Mouse (Mus musculus): Measurements from ENCODE around the gene Gabrb1. TPM values are rescaled to one million over a fixed set of nuclear protein-coding genes. Genes with fewer than 3 reads are reported as not detected.
A peak's percentile ranks its signal among the peaks of the same experiment; 100 is the strongest.

The Gabrb1 gene
- polyA plus RNA-seq, 1 experiment from 2014 or later = 42.1 TPM

DNA sequence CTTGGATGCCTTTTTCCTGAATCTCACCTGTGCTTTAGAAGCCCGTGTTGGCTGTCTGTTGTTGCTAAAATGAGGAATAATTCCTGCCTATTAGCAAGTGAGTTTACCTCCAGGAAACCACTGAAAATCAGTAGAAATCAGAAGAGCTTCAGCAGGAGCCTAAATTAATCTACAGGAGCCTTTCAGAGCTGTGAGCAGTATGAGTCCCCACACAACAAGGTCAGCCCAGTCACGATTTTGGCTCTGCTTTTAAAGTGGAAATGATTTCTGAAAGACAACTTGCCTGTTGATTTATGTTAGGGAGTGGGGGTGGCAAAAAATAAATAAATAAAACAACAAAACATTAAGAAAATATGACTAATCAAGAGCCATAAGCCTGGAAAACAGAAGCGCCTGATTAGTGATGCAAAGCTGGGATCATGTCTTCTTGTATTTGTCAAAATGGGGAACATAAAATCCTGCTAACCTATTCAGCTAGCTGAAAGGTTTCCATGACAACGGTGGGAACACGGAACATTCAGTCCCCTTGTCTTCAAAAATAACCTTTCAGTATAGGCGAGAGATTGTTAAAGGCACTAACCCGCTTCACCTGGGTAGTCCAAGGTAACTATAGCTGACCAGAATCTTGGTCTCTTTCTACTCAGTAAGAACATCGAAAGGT lies 312.4 kb downstream of the Gabrb1 start:
- 0 out of 2 replicates have a peak overlapping the region, but pooled peaks have one; percentile 48 for H3K27ac ChIP-seq (ENCODE audit: low read depth, low read length)
- H3K4me3 ChIP-seq (ENCODE audit: low read length) = no peak overlapping the region
- H3K4me1 ChIP-seq (ENCODE audit: control insufficient read depth, insufficient read depth, low read depth, low read length) = peaks cover 8% of the 10 kb centered on the region
- H3K9ac ChIP-seq (ENCODE audit: low read depth, low read length) = no peak overlapping the region
- H3K9me3 ChIP-seq (ENCODE audit: control insufficient read depth, low read length) = no peaks in the 10 kb centered on the region
- H3K4me2 ChIP-seq (ENCODE audit: low read length) = no peak overlapping the region
- 48% methylated on average over 8 of the region's 8 CpGs for WGBS
- peak; percentile 49; the same call in 1 of the 2 replicates for ATAC-seq
- no peaks in the 10 kb centered on the region for H3K27me3 ChIP-seq (replicated peaks; ENCODE audit: control insufficient read depth, insufficient read depth, low read length)
- H3K36me3 ChIP-seq (ENCODE audit: control insufficient read depth, insufficient read depth, low read length) = no peaks in the 10 kb centered on the region

DNA sequence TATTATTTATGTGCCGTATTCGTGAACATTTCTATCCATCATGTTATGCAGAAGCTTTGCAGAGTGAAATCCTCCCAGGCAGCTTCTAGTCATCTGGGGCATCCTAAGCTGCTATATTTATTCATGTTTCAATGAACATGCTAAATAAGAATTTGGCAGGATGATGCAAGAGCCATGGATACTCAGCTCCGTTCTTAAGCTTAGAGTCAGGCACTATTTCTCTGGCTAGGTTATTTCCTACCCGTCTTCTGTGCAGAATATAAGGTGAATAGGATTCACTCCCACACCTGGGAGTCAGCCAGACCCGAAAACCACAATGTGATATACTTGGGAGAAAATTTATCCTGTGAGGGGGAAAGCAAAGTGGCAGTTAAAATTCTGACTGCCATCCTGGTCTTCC lies 314.9 kb downstream of the Gabrb1 start:
- 63% methylated on average over 5 of the region's 5 CpGs for WGBS
- Histone ChIP-seq H3K9me3 (ENCODE audit: control insufficient read depth, low read length) (no peaks in the 10 kb centered on the region), H3K27ac (ENCODE audit: low read depth, low read length) (peak overlapping the region; percentile 17; the same call in 1 of the 2 replicates), H3K4me1 (ENCODE audit: control insufficient read depth, insufficient read depth, low read depth, low read length) (peaks cover 15% of the 10 kb centered on the region), H3K4me3 (ENCODE audit: low read length) (no peak overlapping the region), H3K4me2 (ENCODE audit: low read length) (no peak overlapping the region), H3K36me3 (ENCODE audit: control insufficient read depth, insufficient read depth, low read length) (no peaks in the 10 kb centered on the region), H3K9ac (ENCODE audit: low read depth, low read length) (no peak overlapping the region), H3K27me3 (replicated peaks; ENCODE audit: control insufficient read depth, insufficient read depth, low read length) (no peaks in the 10 kb centered on the region)
- ATAC-seq = no peak

DNA sequence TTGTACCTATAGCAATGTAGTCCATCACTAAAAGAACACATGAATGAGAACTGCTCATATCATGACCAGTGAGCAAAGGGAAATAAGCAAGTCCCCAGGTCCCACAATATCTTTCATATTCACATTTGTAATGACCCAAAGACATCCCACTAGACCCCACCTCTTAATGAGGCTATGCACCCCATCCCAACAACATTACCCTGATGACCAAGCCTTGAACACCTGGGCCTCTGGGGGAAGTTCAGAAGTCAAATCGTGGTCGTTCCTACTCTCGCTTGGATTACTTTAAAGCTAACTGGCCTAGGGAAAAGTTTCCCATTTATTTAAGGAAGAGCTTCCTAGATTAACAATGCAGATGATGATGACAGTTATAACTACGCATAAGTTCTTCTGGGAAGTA lies 318.2 kb downstream of the Gabrb1 start:
- WGBS = 46% methylated on average over 4 of the region's 4 CpGs
- no peaks in the 10 kb centered on the region for H3K9me3 ChIP-seq (ENCODE audit: control insufficient read depth, low read length)
- H3K4me2 ChIP-seq (ENCODE audit: low read length) = no peak overlapping the region
- no peak overlapping the region for H3K9ac ChIP-seq (ENCODE audit: low read depth, low read length)
- no peaks in the 10 kb centered on the region for H3K36me3 ChIP-seq (ENCODE audit: control insufficient read depth, insufficient read depth, low read length)
- H3K4me3 ChIP-seq (ENCODE audit: low read length) = no peak overlapping the region
- peak overlapping the region; percentile 30 for H3K27ac ChIP-seq (ENCODE audit: low read depth, low read length)
- no peaks in the 10 kb centered on the region for H3K27me3 ChIP-seq (replicated peaks; ENCODE audit: control insufficient read depth, insufficient read depth, low read length)
- ATAC-seq = peak; percentile 32
- H3K4me1 ChIP-seq (ENCODE audit: control insufficient read depth, insufficient read depth, low read depth, low read length) = peaks cover 8% of the 10 kb centered on the region

DNA sequence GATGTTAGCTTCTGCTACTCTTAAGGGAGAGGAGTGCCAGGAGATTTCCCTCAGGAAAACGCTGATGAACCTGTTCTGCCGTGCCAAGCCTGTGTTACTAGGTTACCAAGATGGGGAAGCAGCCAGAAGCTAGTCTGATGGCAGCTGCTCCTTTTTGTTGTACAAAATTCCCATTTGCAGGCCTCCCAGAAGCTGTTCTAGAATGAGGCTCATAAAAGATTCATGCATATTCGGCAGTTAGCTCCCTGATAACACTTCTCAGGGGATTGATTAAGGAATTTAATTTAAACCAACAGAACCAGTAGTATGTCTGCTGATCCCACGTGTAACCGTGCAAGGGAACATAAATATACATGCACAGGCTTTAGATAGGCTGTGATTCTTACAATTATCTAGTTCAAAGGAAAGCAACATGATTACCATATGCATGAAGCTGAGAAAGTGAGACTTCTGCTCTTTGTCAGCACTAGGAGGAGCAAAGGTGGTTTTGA lies 318.7 kb downstream of the Gabrb1 start:
- Histone ChIP-seq H3K27me3 (replicated peaks; ENCODE audit: control insufficient read depth, insufficient read depth, low read length) (no peaks in the 10 kb centered on the region), H3K4me2 (ENCODE audit: low read length) (peak overlapping the region; percentile 23; the same call in 1 of the 2 replicates), H3K36me3 (ENCODE audit: control insufficient read depth, insufficient read depth, low read length) (no peaks in the 10 kb centered on the region), H3K4me1 (ENCODE audit: control insufficient read depth, insufficient read depth, low read depth, low read length) (peaks cover 8% of the 10 kb centered on the region), H3K9me3 (ENCODE audit: control insufficient read depth, low read length) (no peaks in the 10 kb centered on the region), H3K9ac (ENCODE audit: low read depth, low read length) (no peak overlapping the region), H3K27ac (ENCODE audit: low read depth, low read length) (peak overlapping the region; percentile 30), H3K4me3 (ENCODE audit: low read length) (no peak overlapping the region)
- ATAC-seq = peak; percentile 95
- 14% methylated on average over 5 of the region's 5 CpGs for WGBS

DNA sequence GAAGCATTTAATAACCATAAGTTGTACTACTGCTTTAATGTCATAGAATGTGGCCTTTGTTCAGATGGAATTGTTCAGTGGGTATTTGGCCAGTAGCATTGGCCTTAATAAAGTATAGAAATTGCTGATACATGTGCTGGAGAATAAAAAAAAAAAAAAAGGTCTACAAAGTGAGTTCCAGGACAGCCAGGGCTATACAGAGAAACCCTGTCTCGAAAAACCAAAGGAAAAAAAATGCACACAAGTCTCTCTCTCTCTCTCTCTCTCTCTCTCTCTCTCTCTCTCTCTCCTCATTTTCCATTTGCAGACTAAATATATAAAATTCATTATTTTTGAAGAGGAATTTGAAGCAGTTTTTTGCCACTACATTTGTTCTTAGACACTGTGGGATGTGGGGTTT lies 328.6 kb downstream of the Gabrb1 start:
- H3K9ac ChIP-seq (ENCODE audit: low read depth, low read length) = no peak overlapping the region
- H3K36me3 ChIP-seq (ENCODE audit: control insufficient read depth, insufficient read depth, low read length) = no peaks in the 10 kb centered on the region
- H3K4me3 ChIP-seq (ENCODE audit: low read length) = no peak overlapping the region
- no peak overlapping the region for H3K27ac ChIP-seq (ENCODE audit: low read depth, low read length)
- ATAC-seq = 0 out of 2 replicates have a peak, but pooled peaks have one; percentile 14
- 43% methylated on average over 1 of the region's 1 CpGs for WGBS
- H3K4me2 ChIP-seq (ENCODE audit: low read length) = no peak overlapping the region
- no peaks in the 10 kb centered on the region for H3K27me3 ChIP-seq (replicated peaks; ENCODE audit: control insufficient read depth, insufficient read depth, low read length)
- peaks cover 5% of the 10 kb centered on the region; the same call in 1 of the 2 replicates for H3K4me1 ChIP-seq (ENCODE audit: control insufficient read depth, insufficient read depth, low read depth, low read length)
- no peaks in the 10 kb centered on the region for H3K9me3 ChIP-seq (ENCODE audit: control insufficient read depth, low read length)

DNA sequence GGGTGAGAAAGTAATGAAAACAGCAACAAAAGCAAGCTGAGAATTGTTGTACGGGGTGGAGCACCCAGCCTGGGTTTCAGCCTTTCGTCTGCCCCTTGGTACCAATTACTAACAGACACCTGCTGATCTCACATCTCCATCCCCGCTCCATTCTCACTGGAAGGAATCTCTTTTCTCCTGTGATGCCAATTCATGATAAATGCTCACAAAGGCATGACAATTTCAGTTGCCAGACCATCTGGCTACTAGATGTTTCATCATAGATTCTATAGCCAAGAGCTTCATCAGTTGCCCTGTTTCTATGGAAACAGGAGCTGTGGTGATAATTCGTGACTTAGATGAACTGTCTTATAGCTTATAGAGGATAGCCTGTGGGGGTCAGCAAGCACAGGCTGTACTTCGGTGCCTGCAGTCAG lies 329.1 kb downstream of the Gabrb1 start:
- H3K9me3 ChIP-seq (ENCODE audit: control insufficient read depth, low read length) = no peaks in the 10 kb centered on the region
- 20% methylated on average over 5 of the region's 5 CpGs for WGBS
- no peak overlapping the region for H3K9ac ChIP-seq (ENCODE audit: low read depth, low read length)
- H3K4me1 ChIP-seq (ENCODE audit: control insufficient read depth, insufficient read depth, low read depth, low read length) = peaks cover 5% of the 10 kb centered on the region; the same call in 1 of the 2 replicates
- H3K27ac ChIP-seq (ENCODE audit: low read depth, low read length) = no peak overlapping the region
- no peaks in the 10 kb centered on the region for H3K27me3 ChIP-seq (replicated peaks; ENCODE audit: control insufficient read depth, insufficient read depth, low read length)
- no peak overlapping the region for H3K4me2 ChIP-seq (ENCODE audit: low read length)
- no peaks in the 10 kb centered on the region for H3K36me3 ChIP-seq (ENCODE audit: control insufficient read depth, insufficient read depth, low read length)
- H3K4me3 ChIP-seq (ENCODE audit: low read length) = no peak overlapping the region
- ATAC-seq = peak; percentile 94

DNA sequence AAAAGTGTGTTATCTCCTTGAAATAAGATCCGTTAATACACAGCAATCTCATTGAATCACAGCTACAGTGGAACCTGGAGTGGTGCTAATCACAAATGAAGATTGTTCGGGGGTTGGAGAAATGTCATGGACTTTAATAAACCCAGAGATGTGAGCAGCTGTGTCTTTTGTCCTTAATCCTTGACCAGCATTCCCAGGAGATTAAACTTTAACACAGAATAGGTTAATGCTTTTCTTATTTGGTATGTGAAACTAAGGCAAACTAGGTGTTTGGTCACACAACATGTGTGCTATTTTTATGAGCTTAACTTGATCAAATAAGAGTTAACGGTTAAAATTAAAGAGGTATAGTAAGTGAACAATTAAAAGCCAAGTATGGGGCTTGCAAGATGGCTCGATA lies 341.6 kb downstream of the Gabrb1 start:
- ATAC-seq = no peak
- no peak overlapping the region for H3K4me3 ChIP-seq (ENCODE audit: low read length)
- no peaks in the 10 kb centered on the region for H3K36me3 ChIP-seq (ENCODE audit: control insufficient read depth, insufficient read depth, low read length)
- H3K9me3 ChIP-seq (ENCODE audit: control insufficient read depth, low read length) = no peaks in the 10 kb centered on the region
- 66% methylated on average over 4 of the region's 4 CpGs for WGBS
- no peak overlapping the region for H3K4me2 ChIP-seq (ENCODE audit: low read length)
- no peaks in the 10 kb centered on the region for H3K4me1 ChIP-seq (ENCODE audit: control insufficient read depth, insufficient read depth, low read depth, low read length)
- no peak overlapping the region for H3K27ac ChIP-seq (ENCODE audit: low read depth, low read length)
- H3K27me3 ChIP-seq (replicated peaks; ENCODE audit: control insufficient read depth, insufficient read depth, low read length) = no peaks in the 10 kb centered on the region
- no peak overlapping the region for H3K9ac ChIP-seq (ENCODE audit: low read depth, low read length)

DNA sequence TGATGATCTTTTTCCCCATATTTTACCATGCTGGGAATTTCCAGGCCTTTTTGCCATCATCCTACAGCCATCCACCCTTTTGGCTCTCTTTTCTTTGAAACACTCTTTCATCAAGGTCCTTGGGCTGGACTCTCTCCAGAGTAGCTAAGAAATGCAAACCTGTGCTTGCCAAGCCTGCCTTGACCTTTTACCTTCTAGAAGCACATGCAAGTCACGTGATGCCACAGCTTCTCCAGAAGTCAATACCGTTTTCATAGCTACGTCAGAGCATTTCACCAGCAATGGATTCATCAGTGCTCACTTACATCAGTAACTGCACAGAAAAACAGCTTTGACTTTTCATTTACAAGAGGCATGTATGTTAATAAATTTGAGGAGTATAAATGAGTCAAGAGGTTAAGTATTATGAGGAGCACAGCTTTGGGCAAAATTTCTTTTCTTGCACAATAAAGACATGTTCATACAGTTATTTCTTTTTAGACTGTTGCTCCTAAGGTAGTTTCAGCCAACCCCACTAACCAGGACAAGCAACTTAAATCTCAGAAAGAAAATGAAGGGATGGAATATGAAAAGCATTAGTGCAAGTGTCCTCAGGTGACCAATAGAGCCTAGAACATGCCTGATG lies 346.0 kb downstream of the Gabrb1 start:
- Histone ChIP-seq H3K9me3 (ENCODE audit: control insufficient read depth, low read length) (no peaks in the 10 kb centered on the region), H3K27me3 (replicated peaks; ENCODE audit: control insufficient read depth, insufficient read depth, low read length) (no peaks in the 10 kb centered on the region), H3K4me3 (ENCODE audit: low read length) (no peak overlapping the region), H3K36me3 (ENCODE audit: control insufficient read depth, insufficient read depth, low read length) (no peaks in the 10 kb centered on the region), H3K4me2 (ENCODE audit: low read length) (no peak overlapping the region), H3K9ac (ENCODE audit: low read depth, low read length) (no peak overlapping the region), H3K4me1 (ENCODE audit: control insufficient read depth, insufficient read depth, low read depth, low read length) (no peaks in the 10 kb centered on the region), H3K27ac (ENCODE audit: low read depth, low read length) (no peak overlapping the region)
- WGBS = 84% methylated on average over 3 of the region's 3 CpGs
- no peak for ATAC-seq

DNA sequence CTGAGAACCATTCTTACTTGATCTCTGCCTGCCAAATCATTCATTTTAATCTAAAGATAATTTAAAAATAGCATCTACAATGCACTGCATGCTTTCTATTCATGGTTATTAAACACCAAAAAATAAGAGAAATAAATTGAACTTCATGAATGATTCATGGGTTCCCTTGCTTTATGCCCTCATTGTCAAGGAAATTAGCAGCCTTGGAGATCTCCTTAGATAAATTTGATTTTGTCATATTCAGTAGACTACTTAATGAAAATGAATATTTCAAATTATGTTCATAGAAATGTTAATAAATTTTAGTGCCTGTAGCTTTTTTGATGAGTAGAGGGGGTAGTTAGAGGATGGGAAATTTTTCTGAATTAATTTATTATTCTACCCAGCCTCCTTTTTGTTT lies 379.0 kb downstream of the Gabrb1 start:
- Histone ChIP-seq H3K9ac (ENCODE audit: low read depth, low read length) (no peak overlapping the region), H3K9me3 (ENCODE audit: control insufficient read depth, low read length) (no peaks in the 10 kb centered on the region), H3K27ac (ENCODE audit: low read depth, low read length) (no peak overlapping the region), H3K27me3 (replicated peaks; ENCODE audit: control insufficient read depth, insufficient read depth, low read length) (no peaks in the 10 kb centered on the region), H3K4me3 (ENCODE audit: low read length) (no peak overlapping the region), H3K4me2 (ENCODE audit: low read length) (no peak overlapping the region), H3K36me3 (ENCODE audit: control insufficient read depth, insufficient read depth, low read length) (no peaks in the 10 kb centered on the region), H3K4me1 (ENCODE audit: control insufficient read depth, insufficient read depth, low read depth, low read length) (no peaks in the 10 kb centered on the region)
- no peak for ATAC-seq

Data from hindbrain, embryonic 16.5 days (tissue).